ENCODE assay signal across 18 mouse cellular contexts in the genomic region with DNA sequence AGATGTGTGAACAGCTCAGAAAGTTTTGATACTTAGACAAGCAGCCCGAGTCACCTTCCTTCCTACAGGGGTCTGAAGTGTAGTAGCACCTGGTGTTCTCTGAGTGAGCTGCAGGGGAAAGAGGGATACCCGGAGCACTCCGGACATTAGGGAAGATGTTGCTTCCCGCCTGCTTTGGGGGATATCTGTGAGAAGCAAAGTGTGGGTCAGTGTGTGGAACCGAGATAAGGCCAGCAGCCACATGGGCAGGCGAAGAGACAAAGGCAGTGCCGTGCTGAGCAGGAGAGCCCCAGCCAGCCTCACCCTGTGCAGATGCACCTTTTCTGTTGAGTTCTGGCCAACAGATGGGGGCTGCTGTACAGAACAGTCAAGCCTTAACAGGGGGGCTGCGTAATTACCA. TPM values are rescaled to one million over a fixed set of nuclear protein-coding genes. Genes with fewer than 3 reads are reported as not detected.
DNase-seq lines count a peak whose midpoint lies in the region; ATAC-seq and TF ChIP-seq lines count a peak whose summit lies in the region.
"Had no signal": no experiment of that assay in that cellular context is flagged by ENCODE, and none has a peak within 500 bp of the region (broad histone marks: within the 10 kb centered on the region; RNA-seq: fewer than 3 reads in every experiment).

No protein-coding gene starts in this region.

- peak; percentile 10 for DNase-seq in gastrocnemius, adult 2 months
- DNase-seq in gastrocnemius, postnatal 10 days: no peak
- no peak for DNase-seq in CH12.LX (ENCODE audit: extremely low read depth)
- no peak for DNase-seq in urinary bladder, adult 2 months (ENCODE audit: low spot score)
- DNase-seq in adipocyte (ENCODE audit: low spot score): no peak
- DNase-seq: adrenal gland, adult 2 months; cerebellum, adult 9-10 months; gastrocnemius, postnatal 36 days; kidney, adult 18-20 months; kidney, postnatal 4 days; lung, postnatal 4 days; midbrain, embryonic 14.5 days; right cerebral cortex, postnatal 25 days; thymus, postnatal 25 days had no signal

- peaks cover 19 to 47% of the 10 kb centered on the region in 2 experiments for H3K4me1 ChIP-seq in CH12.LX (ENCODE audit: control insufficient read depth in 1 of 2, insufficient read depth in 2 of 2)

- no peak overlapping the region for H3K4me2 ChIP-seq in CH12.LX (ENCODE audit: insufficient read depth, low read depth, poor library complexity, severe bottlenecking)
- H3K4me2 ChIP-seq: hindbrain, embryonic 13.5 days had no signal

- no peak for TF ChIP-seq CTCF in gastrocnemius, adult 2 months (IDR thresholded peaks at IDR 0.05)
- TF ChIP-seq CTCF in CH12.LX (conservative IDR thresholded peaks at IDR 0.05 in 1 of 2, IDR thresholded peaks at IDR 0.05 in 1 of 2; ENCODE audit: low read depth in 2 of 2, low read length in 2 of 2): no peak

- ATAC-seq in erythroid progenitor cell, adult 5-6 weeks (replicated peaks; ENCODE audit: low FRiP score, poor library complexity, severe bottlenecking): peak; percentile 93
- peak; percentile 54; the same call in 1 of the 2 replicates for ATAC-seq in megakaryocyte, adult 5-6 weeks (ENCODE audit: poor library complexity, severe bottlenecking)

- intact Hi-C loops in gastrocnemius, adult 2 months (cut with DNase I): no loop called here

- no peak overlapping the region for H3K9ac ChIP-seq in CH12.LX (ENCODE audit: insufficient read depth, low read depth)
- H3K9ac ChIP-seq: hindbrain, embryonic 13.5 days had no signal

- in situ Hi-C loops in CH12.LX (cut with MboI; ENCODE audit: low pct_ligation_motif_present, low pct_unique_long_range_greater_than_20kb, low sequenced_read_pairs): no loop called here

- no peaks in the 10 kb centered on the region for H3K9me3 ChIP-seq in CH12.LX (replicated peaks; ENCODE audit: low read length)
- H3K9me3 ChIP-seq: hindbrain, embryonic 13.5 days had no signal

- no peak for TF ChIP-seq EP300 in CH12.LX (IDR thresholded peaks at IDR 0.05; ENCODE audit: low read length)

- TF ChIP-seq RAD21 in CH12.LX (IDR thresholded peaks at IDR 0.05; ENCODE audit: low read depth, low read length): no peak

- TF ChIP-seq POLR2A in CH12.LX (IDR thresholded peaks at IDR 0.05; ENCODE audit: low read depth, low read length): no peak

- no peak overlapping the region for H3K27ac ChIP-seq in gastrocnemius, adult 2 months
- H3K27ac ChIP-seq in CH12.LX (ENCODE audit: insufficient read depth, low read depth): peak overlapping the region; percentile 25; the same call in 1 of the 2 replicates
- H3K27ac ChIP-seq: hindbrain, embryonic 13.5 days had no signal

- H3K4me3 ChIP-seq in gastrocnemius, adult 2 months: no peak overlapping the region
- H3K4me3 ChIP-seq in CH12.LX (replicated peaks in 1 of 3; ENCODE audit: low read depth in 2 of 3, low read length in 2 of 3, poor library complexity in 1 of 3): no peak overlapping the region
- H3K4me3 ChIP-seq: erythroblast, embryonic 14.5 days; hindbrain, embryonic 13.5 days had no signal

- no peaks in the 10 kb centered on the region for H3K27me3 ChIP-seq in CH12.LX (replicated peaks)
- H3K27me3 ChIP-seq: hindbrain, embryonic 13.5 days had no signal

- H3K36me3 ChIP-seq in CH12.LX (replicated peaks in 1 of 2; ENCODE audit: control insufficient read depth in 1 of 2, insufficient read depth in 1 of 2, low read length in 1 of 2): peaks cover 64 to 81% of the 10 kb centered on the region in 2 experiments

- dilution Hi-C loops in CH12.LX (cut with MboI; ENCODE audit: extremely low pct_ligation_motif_present, extremely low pct_unique_long_range_greater_than_20kb, low sequenced_read_pairs): no loop called here

- H3K79me2 ChIP-seq in CH12.LX (replicated peaks; ENCODE audit: control insufficient read depth, extremely low read depth, insufficient read depth, poor library complexity, severe bottlenecking): no peaks in the 10 kb centered on the region

TF ChIP-seq in CH12.LX, 34 proteins besides CTCF, POLR2A, EP300 and RAD21:
- TF ChIP-seq MAZ (IDR thresholded peaks at IDR 0.05; ENCODE audit: low read depth, low read length) (no peak), SIN3A (IDR thresholded peaks at IDR 0.05; ENCODE audit: low read length) (no peak), RCOR1 (conservative IDR thresholded peaks at IDR 0.05; ENCODE audit: low read depth, low read length) (no peak), UBTF (IDR thresholded peaks at IDR 0.05; ENCODE audit: low read depth, low read length) (no peak), MXI1 (IDR thresholded peaks at IDR 0.05; ENCODE audit: low read depth, low read length) (no peak), HCFC1 (IDR thresholded peaks at IDR 0.05; ENCODE audit: low read depth, low read length) (no peak), ELF1 (IDR thresholded peaks at IDR 0.05; ENCODE audit: low read depth, low read length) (no peak), NELFE (IDR thresholded peaks at IDR 0.05; ENCODE audit: low read depth, low read length) (no peak), ZMIZ1 (IDR thresholded peaks at IDR 0.05; ENCODE audit: low read depth, low read length) (no peak), MAX (IDR thresholded peaks at IDR 0.05; ENCODE audit: low read length) (no peak), MYC (IDR thresholded peaks at IDR 0.05; ENCODE audit: low read depth, low read length) (no peak), USF1 (IDR thresholded peaks at IDR 0.05; ENCODE audit: low read depth, low read length) (no peak)

RNA-seq across cellular contexts. Expression of a gene that starts 26.1 kb away (rescaled TPM):
- total RNA-seq in gastrocnemius, adult 2 months (2021): 10 to 100 TPM; 25.0 to 30.4 TPM
- total RNA-seq in gastrocnemius, postnatal 10 days (2021): 10 to 100 TPM; 29.2 to 33.3 TPM
- 21.2 and 26.0 TPM in 2 replicates for total RNA-seq in CH12.LX (2012; rRNA removed)
- total RNA-seq in CH12.LX (2014; rRNA removed): 12.9 and 14.5 TPM in 2 replicates
- polyA plus RNA-seq in CH12.LX (2012; ENCODE audit: insufficient read length, low read depth): 20.6 and 25.0 TPM in 2 replicates
- 49.0 and 56.6 TPM in 2 replicates for total RNA-seq in erythroid progenitor cell, adult 5-6 weeks (2015; ENCODE audit: low replicate concordance)
- total RNA-seq in erythroid progenitor cell, adult 5-6 weeks (2017; ENCODE audit: low replicate concordance): 37.7 and 38.0 TPM in 2 replicates
- total RNA-seq in megakaryocyte, adult 5-6 weeks (2015): 19.1 and 27.9 TPM in 2 replicates
- total RNA-seq in megakaryocyte, adult 5-6 weeks (2017): 17.2 and 24.7 TPM in 2 replicates
- polyA plus RNA-seq in urinary bladder, adult 2 months (2012; rRNA removed): 35.8 and 40.0 TPM in 2 replicates

RNA-seq across cellular contexts. Expression of a gene that starts 44.8 kb away (rescaled TPM):
- 10 to 100 TPM; 40.0 to 40.9 TPM for total RNA-seq in gastrocnemius, adult 2 months (2021)
- total RNA-seq in gastrocnemius, postnatal 10 days (2021): 10 to 100 TPM; 16.8 to 18.3 TPM
- total RNA-seq in CH12.LX (2012; rRNA removed) (39.2 and 50.4 TPM in 2 replicates), CH12.LX (2014; rRNA removed) (45.3 and 45.6 TPM in 2 replicates)
- polyA plus RNA-seq in CH12.LX (2012; ENCODE audit: insufficient read length, low read depth): 37.6 and 40.8 TPM in 2 replicates
- 24.1 and 33.5 TPM in 2 replicates for total RNA-seq in erythroid progenitor cell, adult 5-6 weeks (2015; ENCODE audit: low replicate concordance)
- total RNA-seq in erythroid progenitor cell, adult 5-6 weeks (2017; ENCODE audit: low replicate concordance): 10.2 and 17.8 TPM in 2 replicates
- total RNA-seq in megakaryocyte, adult 5-6 weeks (2015): 59.7 and 61.7 TPM in 2 replicates
- 36.3 and 37.8 TPM in 2 replicates for total RNA-seq in megakaryocyte, adult 5-6 weeks (2017)
- polyA plus RNA-seq in urinary bladder, adult 2 months (2012; rRNA removed): 78.6 and 81.3 TPM in 2 replicates

RNA-seq across cellular contexts. Expression of a gene that starts 45.1 kb away (rescaled TPM):
- 10 to 100 TPM; 18.4 to 18.9 TPM for total RNA-seq in gastrocnemius, adult 2 months (2021)
- total RNA-seq in gastrocnemius, postnatal 10 days (2021): 10 to 100 TPM; 14.9 to 15.6 TPM
- 8.6 and 10.5 TPM in 2 replicates for total RNA-seq in CH12.LX (2012; rRNA removed)
- 7.2 and 9.1 TPM in 2 replicates for total RNA-seq in CH12.LX (2014; rRNA removed)
- polyA plus RNA-seq in CH12.LX (2012; ENCODE audit: insufficient read length, low read depth): 22.8 and 23.0 TPM in 2 replicates
- total RNA-seq in erythroid progenitor cell, adult 5-6 weeks (2015; ENCODE audit: low replicate concordance): 7.5 and 8.6 TPM in 2 replicates
- 5.4 and 7.4 TPM in 2 replicates for total RNA-seq in erythroid progenitor cell, adult 5-6 weeks (2017; ENCODE audit: low replicate concordance)
- 9.0 and 11.3 TPM in 2 replicates for total RNA-seq in megakaryocyte, adult 5-6 weeks (2015)
- 6.3 and 10.3 TPM in 2 replicates for total RNA-seq in megakaryocyte, adult 5-6 weeks (2017)
- 15.1 and 15.2 TPM in 2 replicates for polyA plus RNA-seq in urinary bladder, adult 2 months (2012; rRNA removed)
